Mouse (Mus musculus): Measurements from ENCODE around the gene Ubn1.

Gene Ubn1

GRCm38 (mm10) chr16:5085196-5085595 lies 35.3 kb downstream of the Ubn1 start:
- no peak for DNase-seq

GRCm38 (mm10) chr16:5086179-5086578 lies 36.3 kb downstream of the Ubn1 start:
- no peak for DNase-seq

GRCm38 (mm10) chr16:5089021-5089420 lies 39.2 kb downstream of the Ubn1 start:
- no peak for DNase-seq

GRCm38 (mm10) chr16:5093285-5093684 lies 43.4 kb downstream of the Ubn1 start:
- DNase-seq: no peak

- no peak for DNase-seq
Measured at GRCm38 (mm10) chr16:5096504-5096903, 46.6 kb downstream of the Ubn1 start.

GRCm38 (mm10) chr16:5101000-5101399 lies 51.1 kb downstream of the Ubn1 start:
- no peak for DNase-seq

- DNase-seq: no peak
Measured at GRCm38 (mm10) chr16:5109877-5110276, 60.0 kb downstream of the Ubn1 start.

GRCm38 (mm10) chr16:5111021-5111420 lies 61.2 kb downstream of the Ubn1 start:
- no peak for DNase-seq

GRCm38 (mm10) chr16:5113002-5113550 lies 63.2 kb downstream of the Ubn1 start:
- no peak for DNase-seq

- no peak for DNase-seq
Measured at GRCm38 (mm10) chr16:5113582-5113981, 63.7 kb downstream of the Ubn1 start.

- DNase-seq: no peak
Measured at GRCm38 (mm10) chr16:5119385-5119784, 69.5 kb downstream of the Ubn1 start.

- DNase-seq: no peak
Measured at GRCm38 (mm10) chr16:5119845-5120244, 70.0 kb downstream of the Ubn1 start.

- DNase-seq: no peak
Measured at GRCm38 (mm10) chr16:5123476-5123875, 73.6 kb downstream of the Ubn1 start.

- DNase-seq: no peak
Measured at GRCm38 (mm10) chr16:5130196-5130595, 80.3 kb downstream of the Ubn1 start.

- no peak for DNase-seq
Measured at GRCm38 (mm10) chr16:5130766-5131165, 80.9 kb downstream of the Ubn1 start.

GRCm38 (mm10) chr16:5131251-5131922 lies 81.5 kb downstream of the Ubn1 start:
- no peak for DNase-seq

GRCm38 (mm10) chr16:5132401-5132801 lies 82.5 kb downstream of the Ubn1 start, which contains the start of gene Ppl:
Ppl (minus strand) TSS chr16:5132421.
- peak; percentile 4 for DNase-seq

GRCm38 (mm10) chr16:5134623-5135330 lies 84.9 kb downstream of the Ubn1 start:
- no peak for DNase-seq

- DNase-seq: no peak
Measured at GRCm38 (mm10) chr16:5135551-5136261, 85.8 kb downstream of the Ubn1 start.
